Comparison of ENCODE assay signal across 8 mouse cellular contexts in the genomic region with DNA sequence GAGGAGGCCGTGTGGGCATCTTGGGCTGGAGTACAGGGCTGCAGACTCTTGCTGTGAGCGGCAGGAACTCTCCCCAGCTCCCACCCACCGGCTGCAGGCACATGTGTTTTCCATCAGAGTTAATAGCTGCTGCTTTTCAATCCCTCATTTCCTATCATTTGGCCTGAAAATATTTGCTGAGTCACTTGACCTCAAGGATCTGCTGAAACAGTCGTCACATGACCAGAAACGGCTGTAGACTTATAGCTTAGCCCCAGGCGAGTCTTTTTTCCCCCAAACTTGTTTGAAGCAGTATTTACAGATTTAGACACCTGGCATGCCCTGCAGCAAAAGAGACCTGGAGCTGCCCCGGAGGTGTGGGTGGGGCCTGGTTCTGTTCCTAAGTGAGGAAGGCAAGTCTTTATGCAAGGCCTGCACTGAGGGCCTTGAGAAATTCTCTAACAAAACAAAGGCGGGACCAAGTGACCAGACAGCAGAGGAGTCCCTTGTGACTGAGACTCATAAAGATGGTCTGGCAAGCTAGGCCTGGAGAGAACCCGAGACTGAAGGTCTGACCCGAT. TPM values are rescaled to one million over a fixed set of nuclear protein-coding genes. Genes with fewer than 3 reads are reported as not detected.
DNase-seq lines count a peak whose midpoint lies in the region; ATAC-seq lines count a peak whose summit lies in the region.
"Had no signal": no experiment of that assay in that cellular context is flagged by ENCODE, and none has a peak within 500 bp of the region (broad histone marks: within the 10 kb centered on the region; RNA-seq: fewer than 3 reads in every experiment).

No protein-coding gene starts in this region.

- H3K27ac ChIP-seq in heart, embryonic 12.5 days (ENCODE audit: poor library complexity, severe bottlenecking) = no peak overlapping the region
- H3K27ac ChIP-seq: liver, embryonic 15.5 days had no signal

- 0 out of 2 replicates have a peak, but pooled peaks cover 6% of the 10 kb centered on the region for H3K4me1 ChIP-seq in heart, embryonic 12.5 days (replicated peaks)

- H3K36me3 ChIP-seq in heart, embryonic 12.5 days = no peaks in the 10 kb centered on the region
- H3K36me3 ChIP-seq: liver, embryonic 15.5 days had no signal

- peak; percentile 94 for DNase-seq in NIH3T3 (ENCODE audit: low read depth)
- peak; percentile 32 to 71 for DNase-seq in kidney, postnatal 25 days
- no peak for DNase-seq in thymus, adult 18-20 months
- no peak for DNase-seq in right cerebral cortex, postnatal 25 days

- no peaks in the 10 kb centered on the region for H3K27me3 ChIP-seq in heart, embryonic 12.5 days (replicated peaks)
- H3K27me3 ChIP-seq: liver, embryonic 15.5 days had no signal

- ATAC-seq in common myeloid progenitor, adult 5-6 weeks (replicated peaks; ENCODE audit: low read depth, poor library complexity, severe bottlenecking) = peak; percentile 55
- peak; percentile 72; the same call in 1 of the 2 replicates for ATAC-seq in heart, embryonic 12.5 days (ENCODE audit: insufficient number of reproducible peaks, low FRiP score)
- 0 out of 2 replicates have a peak, but pooled peaks have one; percentile 16 for ATAC-seq in monocyte, adult 5-6 weeks (replicated peaks; ENCODE audit: insufficient number of reproducible peaks, low FRiP score, low TSS enrichment, poor library complexity, severe bottlenecking)

- no peak overlapping the region for H3K9ac ChIP-seq in heart, embryonic 12.5 days
- H3K9ac ChIP-seq: liver, embryonic 15.5 days had no signal

- H3K9me3 ChIP-seq in heart, embryonic 12.5 days (replicated peaks) = no peaks in the 10 kb centered on the region
- H3K9me3 ChIP-seq: liver, embryonic 15.5 days had no signal

- H3K4me2 ChIP-seq in heart, embryonic 12.5 days = no peak overlapping the region
- H3K4me2 ChIP-seq: liver, embryonic 15.5 days had no signal

- no peak overlapping the region for H3K4me3 ChIP-seq in heart, embryonic 12.5 days
- H3K4me3 ChIP-seq: liver, embryonic 15.5 days had no signal

- 41% methylated on average over 10 of the region's 10 CpGs for WGBS in heart, embryonic 12.5 days

RNA-seq across cellular contexts. Expression of a gene that starts 44.9 kb away (rescaled TPM):
- 0.46 TPM in 1 of 2 replicates, not detected in the other for total RNA-seq in common myeloid progenitor, adult 5-6 weeks (2017)
- polyA plus RNA-seq in heart, embryonic 12.5 days (2016; fragmentation: Nextera tagmentation; extraction: Ambion mirVana) = 0.55 and 1.1 TPM in 2 replicates
- not detected in 3 replicates for total RNA-seq in monocyte, adult 5-6 weeks (2017)

Comparison
In these comparisons a context has a peak if more than half of its experiments do, and no peak if none do; other contexts are left out.
1. DNase-seq: peak in NIH3T3 (single experiment) and kidney, postnatal 25 days (2 of 2); none in thymus, adult 18-20 months (0 of 2) and right cerebral cortex, postnatal 25 days (single experiment).
2. ATAC-seq: peak in every context shown above with its lines; median percentile 72 in heart, embryonic 12.5 days; 55 in common myeloid progenitor, adult 5-6 weeks; 16 in monocyte, adult 5-6 weeks.